Mouse (Mus musculus): ENCODE measurements around the gene Mnat1. TPM values are rescaled to one million over a fixed set of nuclear protein-coding genes. Genes with fewer than 3 reads are reported as not detected.
"Not testable (repeated sequence)": the region's sequence is repeated elsewhere in the genome, so short reads cannot be mapped to it uniquely, and the experiment has no call there.

Gene Mnat1
- polyA plus RNA-seq, 1 experiment from 2014 or later, result 37.6 TPM

DNA sequence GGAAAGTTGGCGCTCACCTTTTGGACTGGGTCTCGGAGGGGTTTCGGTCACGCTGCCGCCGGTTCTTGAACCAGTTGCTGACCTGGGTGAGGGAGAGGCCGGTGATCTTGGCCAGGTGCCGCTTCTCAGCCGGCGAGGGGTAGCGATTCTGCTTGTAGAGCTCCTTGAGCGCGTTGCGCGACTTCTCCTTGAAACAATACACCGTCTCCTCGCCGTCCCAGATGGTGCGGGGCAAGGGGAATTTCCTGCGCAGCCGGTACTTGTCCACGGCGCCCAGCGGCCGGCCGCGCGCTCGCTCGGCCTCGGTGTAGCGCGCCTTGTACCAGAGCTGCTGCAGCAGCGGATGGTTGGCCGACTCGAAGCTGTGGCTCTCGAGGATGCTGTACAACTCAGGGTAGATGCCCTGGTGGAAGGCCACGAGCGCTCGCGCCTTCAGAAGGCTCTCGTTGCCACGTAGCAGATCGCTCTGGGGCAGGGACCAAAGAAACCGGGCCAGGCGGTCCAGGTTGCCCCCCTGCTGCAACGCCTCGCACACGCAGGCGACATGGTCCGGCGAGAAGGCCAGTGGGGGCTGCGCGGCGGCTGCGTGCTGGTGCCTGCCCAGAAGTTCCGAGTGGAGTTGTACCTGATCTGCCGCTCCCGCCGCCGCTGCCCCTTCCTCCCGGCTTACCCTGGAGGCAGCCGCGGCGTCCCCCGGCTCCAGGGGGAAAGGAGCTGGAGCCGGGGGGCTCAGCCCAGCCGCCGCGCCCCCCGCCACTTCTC, 11.0 kb upstream of the Mnat1 start:
- H3K9ac ChIP-seq (ENCODE audit: low read length), result peak overlapping the region; percentile 83
- H3K27ac ChIP-seq (ENCODE audit: low read depth, low read length), result peak overlapping the region; percentile 66
- under 1% methylated on average over 65 of the region's 71 CpGs for WGBS
- no peaks in the 10 kb centered on the region for H3K9me3 ChIP-seq (ENCODE audit: control insufficient read depth, low read length)
- DNase-seq (ENCODE audit: low spot score) (peak; percentile 74), ATAC-seq (replicated peaks; ENCODE audit: low FRiP score) (peak; percentile 59)
- no peaks in the 10 kb centered on the region for H3K36me3 ChIP-seq (ENCODE audit: control insufficient read depth, insufficient read depth, low read length)
- no peaks in the 10 kb centered on the region for H3K27me3 ChIP-seq (ENCODE audit: control insufficient read depth, insufficient read depth, low read length)
- H3K4me3 ChIP-seq (ENCODE audit: low read depth, low read length), result peak overlapping the region; percentile 72
- peaks cover 10% of the 10 kb centered on the region for H3K4me1 ChIP-seq (replicated peaks; ENCODE audit: control insufficient read depth, insufficient read depth, low read length)
- peak overlapping the region; percentile 98 for H3K4me2 ChIP-seq (ENCODE audit: low read depth, low read length, severe bottlenecking)

DNA sequence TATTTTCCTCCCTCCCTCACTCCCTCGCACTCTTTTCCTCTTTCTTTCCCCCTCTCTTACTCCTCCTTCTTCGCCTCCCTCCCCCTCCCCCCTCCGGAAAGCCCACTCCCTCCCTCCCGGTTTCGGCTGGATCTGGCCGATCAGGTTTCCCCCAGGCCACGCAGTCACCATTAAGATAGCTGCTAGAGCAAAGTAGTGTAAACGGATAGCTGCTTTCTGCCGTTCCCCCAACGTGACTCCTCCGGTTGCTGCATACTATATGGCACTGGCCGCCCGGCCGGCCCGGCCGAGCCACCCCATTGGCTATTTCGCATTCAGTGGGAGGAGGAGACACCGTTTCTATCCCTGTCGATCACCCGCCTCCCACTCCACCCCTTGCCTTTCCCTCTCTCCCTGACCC, 10.3 kb upstream of the Mnat1 start, which contains the start of gene Six4:
Six4 (minus strand) TSS at position 261 of the 400 bp plus-strand sequence.
- H3K9ac ChIP-seq (ENCODE audit: low read length), result peak within 1 kb of the TSS; percentile 83
- peak within 1 kb of the TSS; percentile 98 for H3K4me2 ChIP-seq (ENCODE audit: low read depth, low read length, severe bottlenecking)
- no peaks in the 10 kb centered on the region for H3K36me3 ChIP-seq (ENCODE audit: control insufficient read depth, insufficient read depth, low read length)
- H3K4me3 ChIP-seq (ENCODE audit: low read depth, low read length), result peak within 1 kb of the TSS; percentile 72
- H3K27me3 ChIP-seq (ENCODE audit: control insufficient read depth, insufficient read depth, low read length), result no peaks in the 10 kb centered on the region
- peaks cover 10% of the 10 kb centered on the region for H3K4me1 ChIP-seq (replicated peaks; ENCODE audit: control insufficient read depth, insufficient read depth, low read length)
- DNase-seq (ENCODE audit: low spot score), result peak; percentile 91
- WGBS, result under 1% methylated on average over 20 of the region's 20 CpGs
- no peaks in the 10 kb centered on the region for H3K9me3 ChIP-seq (ENCODE audit: control insufficient read depth, low read length)
- peak within 1 kb of the TSS; percentile 66 for H3K27ac ChIP-seq (ENCODE audit: low read depth, low read length)
- ATAC-seq (replicated peaks; ENCODE audit: low FRiP score), result peak; percentile 85

GRCm38 (mm10) chr12:73125250-73125649, 1.7 kb downstream of the Mnat1 start:
- H3K9me3 ChIP-seq (ENCODE audit: control insufficient read depth, low read length), result no peaks in the 10 kb centered on the region
- ATAC-seq (replicated peaks; ENCODE audit: low FRiP score) (no peak), DNase-seq (ENCODE audit: low spot score) (no peak)
- no peaks in the 10 kb centered on the region for H3K36me3 ChIP-seq (ENCODE audit: control insufficient read depth, insufficient read depth, low read length)
- H3K27me3 ChIP-seq (ENCODE audit: control insufficient read depth, insufficient read depth, low read length), result no peaks in the 10 kb centered on the region
- no peak overlapping the region for H3K27ac ChIP-seq (ENCODE audit: low read depth, low read length)
- H3K4me3 ChIP-seq (ENCODE audit: low read depth, low read length), result no peak overlapping the region
- H3K4me2 ChIP-seq (ENCODE audit: low read depth, low read length, severe bottlenecking), result no peak overlapping the region
- H3K9ac ChIP-seq (ENCODE audit: low read length), result no peak overlapping the region
- WGBS, result 82% methylated on average over 4 of the region's 4 CpGs
- no peaks in the 10 kb centered on the region for H3K4me1 ChIP-seq (replicated peaks; ENCODE audit: control insufficient read depth, insufficient read depth, low read length)

DNA sequence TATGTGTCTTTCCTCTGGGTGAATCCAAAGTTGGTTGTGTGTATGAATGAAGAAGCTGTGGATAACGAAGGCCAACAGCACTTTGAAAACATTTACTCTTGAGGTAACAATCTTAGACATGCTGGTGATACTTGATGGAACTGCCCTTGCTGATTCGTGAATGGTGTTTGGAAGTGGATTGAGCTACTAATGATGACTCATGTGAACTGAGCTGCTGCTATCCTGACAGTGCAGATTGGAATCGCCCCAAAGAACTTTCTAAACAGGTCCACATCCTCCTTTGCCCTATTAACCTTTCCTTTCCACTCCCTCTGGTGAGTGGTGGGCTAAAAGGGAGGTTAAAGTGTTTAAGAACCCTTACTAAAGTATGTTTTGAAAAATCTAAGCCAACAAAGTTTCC, 17.2 kb downstream of the Mnat1 start:
- H3K9ac ChIP-seq (ENCODE audit: low read length), result no peak overlapping the region
- H3K4me3 ChIP-seq (ENCODE audit: low read depth, low read length), result no peak overlapping the region
- H3K27ac ChIP-seq (ENCODE audit: low read depth, low read length), result no peak overlapping the region
- no peaks in the 10 kb centered on the region for H3K27me3 ChIP-seq (ENCODE audit: control insufficient read depth, insufficient read depth, low read length)
- no peak overlapping the region for H3K4me2 ChIP-seq (ENCODE audit: low read depth, low read length, severe bottlenecking)
- no peak for ATAC-seq (replicated peaks; ENCODE audit: low FRiP score)
- no peak for DNase-seq (ENCODE audit: low spot score)
- no peaks in the 10 kb centered on the region for H3K9me3 ChIP-seq (ENCODE audit: control insufficient read depth, low read length)
- no peaks in the 10 kb centered on the region for H3K36me3 ChIP-seq (ENCODE audit: control insufficient read depth, insufficient read depth, low read length)
- no peaks in the 10 kb centered on the region for H3K4me1 ChIP-seq (replicated peaks; ENCODE audit: control insufficient read depth, insufficient read depth, low read length)
- WGBS, result 87% methylated on average over 3 of the region's 3 CpGs

GRCm38 (mm10) chr12:73147236-73147635, 23.7 kb downstream of the Mnat1 start:
- Histone ChIP-seq H3K27me3 (ENCODE audit: control insufficient read depth, insufficient read depth, low read length) (no peaks in the 10 kb centered on the region), H3K27ac (ENCODE audit: low read depth, low read length) (no peak overlapping the region), H3K4me1 (replicated peaks; ENCODE audit: control insufficient read depth, insufficient read depth, low read length) (no peaks in the 10 kb centered on the region), H3K4me2 (ENCODE audit: low read depth, low read length, severe bottlenecking) (no peak overlapping the region), H3K9me3 (ENCODE audit: control insufficient read depth, low read length) (no peaks in the 10 kb centered on the region), H3K4me3 (ENCODE audit: low read depth, low read length) (no peak overlapping the region), H3K9ac (ENCODE audit: low read length) (no peak overlapping the region), H3K36me3 (ENCODE audit: control insufficient read depth, insufficient read depth, low read length) (no peaks in the 10 kb centered on the region)
- 63% methylated on average over 3 of the region's 3 CpGs for WGBS
- DNase-seq (ENCODE audit: low spot score) (no peak), ATAC-seq (replicated peaks; ENCODE audit: low FRiP score) (no peak)

- ATAC-seq (replicated peaks; ENCODE audit: low FRiP score); H3K27ac ChIP-seq (ENCODE audit: low read depth, low read length); H3K36me3 ChIP-seq (ENCODE audit: control insufficient read depth, insufficient read depth, low read length); H3K4me2 ChIP-seq (ENCODE audit: low read depth, low read length, severe bottlenecking); DNase-seq (ENCODE audit: low spot score); H3K27me3 ChIP-seq (ENCODE audit: control insufficient read depth, insufficient read depth, low read length); H3K4me3 ChIP-seq (ENCODE audit: low read depth, low read length); H3K9ac ChIP-seq (ENCODE audit: low read length); H3K4me1 ChIP-seq (replicated peaks; ENCODE audit: control insufficient read depth, insufficient read depth, low read length); H3K9me3 ChIP-seq (ENCODE audit: control insufficient read depth, low read length): not testable (repeated sequence)
- 96% methylated on average over 5 of the region's 5 CpGs for WGBS
These were observed 27.5 kb downstream of the Mnat1 start for GRCm38 (mm10) chr12:73151038-73151437.

GRCm38 (mm10) chr12:73154150-73154549, 30.6 kb downstream of the Mnat1 start:
- H3K36me3 ChIP-seq (ENCODE audit: control insufficient read depth, insufficient read depth, low read length), result no peaks in the 10 kb centered on the region
- H3K4me1 ChIP-seq (replicated peaks; ENCODE audit: control insufficient read depth, insufficient read depth, low read length), result no peaks in the 10 kb centered on the region
- no peaks in the 10 kb centered on the region for H3K9me3 ChIP-seq (ENCODE audit: control insufficient read depth, low read length)
- no peak overlapping the region for H3K4me3 ChIP-seq (ENCODE audit: low read depth, low read length)
- no peak overlapping the region for H3K27ac ChIP-seq (ENCODE audit: low read depth, low read length)
- H3K9ac ChIP-seq (ENCODE audit: low read length), result no peak overlapping the region
- no peak for DNase-seq (ENCODE audit: low spot score)
- WGBS, result 94% methylated on average over 4 of the region's 4 CpGs
- H3K27me3 ChIP-seq (ENCODE audit: control insufficient read depth, insufficient read depth, low read length), result no peaks in the 10 kb centered on the region
- no peak for ATAC-seq (replicated peaks; ENCODE audit: low FRiP score)
- no peak overlapping the region for H3K4me2 ChIP-seq (ENCODE audit: low read depth, low read length, severe bottlenecking)

DNA sequence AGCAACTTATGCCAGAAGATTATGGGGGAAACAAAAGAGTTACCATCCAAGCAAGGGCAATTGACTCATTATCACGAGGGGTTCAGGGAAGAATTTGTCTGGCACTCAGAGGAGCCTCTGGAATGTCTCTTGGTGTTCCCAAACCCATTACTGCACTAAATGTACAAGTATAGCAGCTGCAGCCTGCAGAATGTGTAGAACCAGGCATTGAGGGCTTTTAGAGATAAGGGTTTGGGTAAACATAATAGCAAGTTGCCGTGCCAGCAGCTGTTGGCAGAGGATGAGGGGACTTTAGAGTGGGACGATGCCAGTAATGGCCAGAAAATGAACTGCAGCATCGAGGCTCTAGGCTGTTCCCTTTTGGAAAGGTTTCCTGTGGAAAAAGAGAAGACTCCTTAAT, 36.8 kb downstream of the Mnat1 start:
- no peak overlapping the region for H3K9ac ChIP-seq (ENCODE audit: low read length)
- DNase-seq (ENCODE audit: low spot score) (no peak), ATAC-seq (replicated peaks; ENCODE audit: low FRiP score) (no peak)
- H3K27ac ChIP-seq (ENCODE audit: low read depth, low read length), result no peak overlapping the region
- H3K27me3 ChIP-seq (ENCODE audit: control insufficient read depth, insufficient read depth, low read length), result no peaks in the 10 kb centered on the region
- 80% methylated on average over 4 of the region's 4 CpGs for WGBS
- H3K4me2 ChIP-seq (ENCODE audit: low read depth, low read length, severe bottlenecking), result no peak overlapping the region
- no peaks in the 10 kb centered on the region for H3K36me3 ChIP-seq (ENCODE audit: control insufficient read depth, insufficient read depth, low read length)
- no peaks in the 10 kb centered on the region; the same call in 1 of the 2 replicates for H3K4me1 ChIP-seq (replicated peaks; ENCODE audit: control insufficient read depth, insufficient read depth, low read length)
- no peak overlapping the region for H3K4me3 ChIP-seq (ENCODE audit: low read depth, low read length)
- no peaks in the 10 kb centered on the region for H3K9me3 ChIP-seq (ENCODE audit: control insufficient read depth, low read length)

Data from forebrain, embryonic 11.5 days (tissue).